Mouse (Mus musculus): ENCODE measurements around the gene Kiss1. TPM values are rescaled to one million over a fixed set of nuclear protein-coding genes. Genes with fewer than 3 reads are reported as not detected.

Kiss1 gene
- polyA plus RNA-seq, 1 experiment from 2014 or later, result not detected

DNA sequence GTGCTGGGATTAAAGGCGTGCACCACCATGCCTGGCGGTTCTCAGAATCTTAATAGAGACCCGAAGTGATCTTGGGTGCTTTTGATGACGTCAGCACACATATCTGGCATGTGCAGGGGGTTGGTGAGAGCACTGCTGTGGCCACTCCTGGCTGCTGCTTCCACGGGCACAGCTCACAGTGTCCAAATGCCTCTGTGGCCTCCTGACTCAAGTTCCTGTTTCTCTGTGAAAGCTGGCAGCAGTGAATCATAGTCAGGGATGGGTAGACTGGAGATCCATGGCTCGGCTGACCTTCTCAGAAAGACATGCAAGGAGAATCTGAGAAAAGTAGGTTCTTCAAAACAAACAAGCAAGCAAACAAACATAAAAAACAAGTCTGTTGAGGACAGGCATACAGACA is 5.9 kb upstream of the Kiss1 start:
- POLR2A ChIA-PET, result no interaction called here
- CTCF ChIA-PET, result interaction anchor here (1.1 kb wide), 1 partner anchor 18 kb away, joined by 4 read pairs; no protein-coding TSS in a partner anchor
- ATAC-seq (no peak), DNase-seq (ENCODE audit: low read depth, low spot score) (no peak)
- no peaks in the 10 kb centered on the region for H3K27me3 ChIP-seq
- in situ Hi-C loops (cut with MboI; ENCODE audit: low pct_unique_long_range_greater_than_20kb), result loop anchor here (10.0 kb wide), 1 partner anchor 289 kb away; no protein-coding TSS in a partner anchor
- TF ChIP-seq CTCF (IDR thresholded peaks at IDR 0.05), result no peak

DNA sequence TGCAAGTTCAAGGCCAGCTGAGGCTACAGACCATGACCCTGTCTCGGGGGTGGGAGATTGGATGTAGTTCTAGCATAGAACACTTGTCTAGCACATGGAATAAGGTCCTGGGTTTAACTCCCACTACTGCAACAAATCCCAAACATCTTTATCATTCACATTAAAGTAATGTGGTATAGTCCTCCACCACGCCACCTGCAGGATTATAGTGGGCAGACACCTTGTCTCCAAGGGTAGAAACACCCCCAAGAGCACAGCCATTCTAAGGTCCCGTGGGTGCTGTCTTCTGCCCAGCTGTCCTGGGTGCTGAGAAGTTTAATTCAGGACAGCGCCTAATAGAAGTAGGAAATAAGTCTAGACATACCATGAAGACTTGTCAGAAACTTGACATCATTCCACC is 5.1 kb upstream of the Kiss1 start:
- DNase-seq (ENCODE audit: low read depth, low spot score) (no peak), ATAC-seq (no peak)
- no peak for TF ChIP-seq CTCF (IDR thresholded peaks at IDR 0.05)
- POLR2A ChIA-PET, result no interaction called here
- H3K27me3 ChIP-seq, result no peaks in the 10 kb centered on the region
- CTCF ChIA-PET, result interaction anchor here (1.1 kb wide), 1 partner anchor 17 kb away, joined by 4 read pairs; no protein-coding TSS in a partner anchor
- in situ Hi-C loops (cut with MboI; ENCODE audit: low pct_unique_long_range_greater_than_20kb), result loop anchor here (10.0 kb wide), 1 partner anchor 288 kb away; no protein-coding TSS in a partner anchor

DNA sequence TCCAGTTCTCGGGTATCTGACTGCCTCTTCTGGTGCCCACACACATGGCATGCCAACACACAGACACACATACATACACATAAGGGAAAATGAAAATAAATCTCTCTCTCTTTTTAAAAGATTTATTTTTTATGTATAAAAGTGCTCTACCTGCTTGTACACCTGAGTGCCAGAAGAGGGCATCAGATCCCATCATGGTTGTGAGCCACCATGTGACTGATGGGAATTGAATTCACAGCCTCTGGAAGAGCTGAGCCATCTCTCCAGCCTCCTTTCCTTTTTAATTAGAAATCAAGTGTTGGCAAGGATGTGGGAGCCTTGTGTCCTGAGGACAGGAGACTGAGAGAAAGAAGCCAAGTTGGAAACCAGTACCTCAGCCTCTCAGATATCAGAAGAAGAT is 4.5 kb upstream of the Kiss1 start:
- ChIA-PET POLR2A (no interaction called here), CTCF (no interaction called here)
- no peak for TF ChIP-seq CTCF (IDR thresholded peaks at IDR 0.05)
- H3K27me3 ChIP-seq, result no peaks in the 10 kb centered on the region
- DNase-seq (ENCODE audit: low read depth, low spot score) (no peak), ATAC-seq (no peak)
- in situ Hi-C loops (cut with MboI; ENCODE audit: low pct_unique_long_range_greater_than_20kb), result loop anchor here (10.0 kb wide), 1 partner anchor 288 kb away; no protein-coding TSS in a partner anchor

DNA sequence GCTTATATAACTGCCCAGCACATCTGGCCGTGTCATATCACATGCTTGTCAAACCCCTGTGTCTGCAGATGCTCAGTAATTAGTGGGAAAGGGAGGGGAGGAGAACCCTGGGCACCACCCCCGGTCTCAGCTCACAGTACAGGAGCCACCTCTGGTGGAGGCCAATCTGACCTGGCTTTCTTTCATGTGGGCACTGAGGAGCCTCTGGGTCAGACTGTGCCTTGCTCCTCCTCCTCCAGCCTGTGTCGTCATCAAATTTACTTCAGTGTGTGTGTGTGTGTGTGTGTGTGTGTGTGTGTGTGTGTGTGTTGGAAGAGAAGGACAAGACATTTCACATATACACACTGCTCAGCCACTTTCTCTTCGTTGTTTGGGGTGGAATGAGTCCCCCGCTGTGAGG is 1.7 kb downstream of the Kiss1 start:
- CTCF ChIA-PET, result interaction anchor here (0.8 kb wide), 1 partner anchor 30 kb away, joined by 3 read pairs; no protein-coding TSS in a partner anchor
- no peak for DNase-seq (ENCODE audit: low read depth, low spot score)

DNA sequence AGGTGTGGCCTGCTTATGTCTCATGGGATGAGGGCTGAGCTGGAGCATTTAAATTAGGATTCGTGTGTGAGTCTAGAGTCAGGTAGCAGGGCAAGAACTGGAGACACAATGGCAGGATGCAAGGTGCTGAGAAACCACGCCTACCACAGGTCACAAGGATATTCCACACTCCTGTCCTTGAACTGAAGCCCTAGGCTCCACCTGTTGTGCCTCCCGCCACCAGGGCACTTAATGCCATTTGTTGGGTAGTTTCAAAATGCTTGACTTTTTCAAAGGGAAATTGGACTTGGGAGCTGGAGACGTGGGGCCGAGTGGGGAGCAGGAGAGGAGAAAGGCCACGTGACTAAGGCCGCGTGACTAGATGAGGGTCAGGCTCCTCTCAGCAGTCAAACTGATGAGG is 4.3 kb downstream of the Kiss1 start:
- peaks cover 24% of the 10 kb centered on the region for H3K27me3 ChIP-seq
- ATAC-seq (no peak), DNase-seq (ENCODE audit: low read depth, low spot score) (no peak)
- ChIA-PET CTCF (no interaction called here), POLR2A (interaction anchor here (0.6 kb wide), 1 partner anchor 181 kb away, joined by 3 read pairs; no protein-coding TSS in a partner anchor)
- in situ Hi-C loops (cut with MboI; ENCODE audit: low pct_unique_long_range_greater_than_20kb), result no loop called here
- no peak for TF ChIP-seq CTCF (IDR thresholded peaks at IDR 0.05)

More for the DNA sequence above, 1.7 kb downstream of the Kiss1 start:
- ATAC-seq, result no peak
- in situ Hi-C loops (cut with MboI; ENCODE audit: low pct_unique_long_range_greater_than_20kb), result no loop called here
- peaks cover 2% of the 10 kb centered on the region for H3K27me3 ChIP-seq
- POLR2A ChIA-PET, result no interaction called here
- TF ChIP-seq CTCF (IDR thresholded peaks at IDR 0.05), result no peak

DNA sequence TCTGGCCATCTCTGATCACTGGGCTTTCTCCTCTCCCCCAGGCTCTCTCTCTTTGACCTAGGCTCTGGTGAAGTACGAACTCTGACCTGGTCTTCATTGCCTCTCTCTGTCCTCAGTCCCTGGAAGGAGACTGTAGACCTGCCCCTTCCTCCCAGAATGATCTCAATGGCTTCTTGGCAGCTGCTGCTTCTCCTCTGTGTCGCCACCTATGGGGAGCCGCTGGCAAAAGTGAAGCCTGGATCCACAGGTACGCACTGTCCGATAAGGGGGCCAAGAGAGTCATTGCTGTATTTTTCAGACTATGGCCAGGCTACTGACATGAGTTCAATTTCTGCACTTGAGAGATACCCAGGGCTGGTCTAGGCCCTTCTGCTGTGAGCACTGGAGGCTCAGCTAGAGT is 5.4 kb downstream of the Kiss1 start:
- ChIA-PET CTCF (no interaction called here), POLR2A (no interaction called here)
- in situ Hi-C loops (cut with MboI; ENCODE audit: low pct_unique_long_range_greater_than_20kb), result no loop called here
- ATAC-seq, result no peak
- H3K27me3 ChIP-seq, result peaks cover 26% of the 10 kb centered on the region
- DNase-seq (ENCODE audit: low read depth, low spot score), result no peak
- no peak for TF ChIP-seq CTCF (IDR thresholded peaks at IDR 0.05)

DNA sequence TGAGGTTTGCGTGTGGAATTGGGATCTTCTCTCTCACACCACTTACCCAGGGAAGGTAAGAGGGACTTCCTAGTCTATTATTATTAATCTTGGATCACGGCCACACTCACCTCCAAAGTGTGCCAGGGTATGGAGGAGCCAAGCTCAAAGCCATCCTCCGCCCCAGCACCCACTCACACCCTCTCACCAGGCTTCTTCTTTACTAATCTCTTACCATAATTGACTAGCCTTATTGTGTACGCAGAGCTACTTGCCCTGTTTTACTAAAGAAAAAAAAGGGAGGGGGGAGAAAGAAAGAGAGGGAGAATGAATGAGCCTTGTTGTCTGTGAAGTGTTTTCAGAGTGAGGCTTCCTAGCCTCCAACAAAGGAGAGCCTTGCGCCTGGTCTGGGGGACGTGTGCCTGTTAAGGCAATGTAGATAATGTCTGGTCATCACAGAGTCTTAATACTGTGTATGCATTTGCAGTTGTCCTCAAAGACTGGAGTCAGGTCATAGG is 6.7 kb downstream of the Kiss1 start:
- in situ Hi-C loops (cut with MboI; ENCODE audit: low pct_unique_long_range_greater_than_20kb), result no loop called here
- H3K27me3 ChIP-seq, result peaks cover 31% of the 10 kb centered on the region
- ChIA-PET POLR2A (interaction anchor here (1.8 kb wide), 1 partner anchor 9 kb away, joined by 3 read pairs; no protein-coding TSS in a partner anchor), CTCF (no interaction called here)
- DNase-seq (ENCODE audit: low read depth, low spot score) (no peak), ATAC-seq (no peak)
- TF ChIP-seq CTCF (IDR thresholded peaks at IDR 0.05), result no peak

DNA sequence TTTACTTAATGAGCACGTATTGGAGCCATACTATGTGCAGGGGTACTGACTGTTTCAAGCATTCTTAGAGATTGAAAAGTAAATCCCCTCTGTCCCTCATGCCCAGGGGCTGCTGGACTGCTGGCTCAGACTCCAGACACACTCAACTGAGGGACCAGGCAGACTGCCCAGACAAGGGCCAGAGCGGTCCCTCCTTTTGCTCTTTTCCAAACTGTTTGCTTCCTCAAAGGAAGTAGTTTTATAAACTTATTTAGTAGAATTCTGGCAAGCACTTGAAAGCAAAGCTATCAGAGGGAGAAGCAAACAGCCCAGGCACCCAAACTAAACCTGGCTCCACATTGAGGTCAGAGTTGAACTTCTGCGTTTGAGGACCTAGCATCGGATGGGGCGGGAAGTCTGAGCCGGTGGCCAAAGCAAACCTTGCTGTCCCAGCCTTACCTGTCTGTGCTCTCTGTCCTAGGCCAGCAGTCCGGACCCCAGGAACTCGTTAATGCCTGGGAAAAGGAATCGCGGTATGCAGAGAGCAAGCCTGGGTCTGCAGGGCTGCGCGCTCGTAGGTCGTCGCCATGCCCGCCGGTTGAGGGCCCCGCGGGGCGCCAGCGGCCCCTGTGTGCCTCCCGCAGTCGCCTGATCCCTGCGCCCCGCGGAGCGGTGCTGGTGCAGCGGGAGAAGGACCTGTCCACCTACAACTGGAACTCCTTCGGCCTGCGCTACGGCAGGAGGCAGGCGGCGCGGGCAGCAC is 7.4 kb downstream of the Kiss1 start:
- no peak for ATAC-seq
- CTCF ChIA-PET, result no interaction called here
- peaks cover 35% of the 10 kb centered on the region for H3K27me3 ChIP-seq
- no peak for DNase-seq (ENCODE audit: low read depth, low spot score)
- POLR2A ChIA-PET, result interaction anchor here (1.8 kb wide), 1 partner anchor 8 kb away, joined by 3 read pairs; no protein-coding TSS in a partner anchor
- no peak for TF ChIP-seq CTCF (IDR thresholded peaks at IDR 0.05)
- in situ Hi-C loops (cut with MboI; ENCODE audit: low pct_unique_long_range_greater_than_20kb), result no loop called here

DNA sequence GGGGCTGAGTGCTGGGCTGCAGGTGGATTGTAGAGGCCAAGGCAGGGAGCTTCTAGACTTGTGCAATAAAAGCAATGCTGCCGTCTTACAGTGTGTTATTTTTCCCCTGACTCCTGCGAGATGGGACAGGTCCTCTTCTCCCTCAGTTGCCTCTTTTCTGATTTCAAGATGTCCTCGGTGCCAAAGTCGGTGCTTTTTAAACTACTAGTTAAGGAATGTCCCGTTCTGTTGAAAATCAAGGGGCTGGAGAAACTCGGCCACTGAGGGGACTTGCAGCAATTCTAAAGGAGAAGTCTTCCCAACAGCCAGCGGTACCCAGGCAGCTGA is 7.9 kb downstream of the Kiss1 start:
- no peak for DNase-seq (ENCODE audit: low read depth, low spot score)
- in situ Hi-C loops (cut with MboI; ENCODE audit: low pct_unique_long_range_greater_than_20kb), result no loop called here
- no peak for TF ChIP-seq CTCF (IDR thresholded peaks at IDR 0.05)
- H3K27me3 ChIP-seq, result peaks cover 38% of the 10 kb centered on the region
- no peak for ATAC-seq
- CTCF ChIA-PET, result no interaction called here
- POLR2A ChIA-PET, result interaction anchor here (1.8 kb wide), 1 partner anchor 8 kb away, joined by 3 read pairs; no protein-coding TSS in a partner anchor

DNA sequence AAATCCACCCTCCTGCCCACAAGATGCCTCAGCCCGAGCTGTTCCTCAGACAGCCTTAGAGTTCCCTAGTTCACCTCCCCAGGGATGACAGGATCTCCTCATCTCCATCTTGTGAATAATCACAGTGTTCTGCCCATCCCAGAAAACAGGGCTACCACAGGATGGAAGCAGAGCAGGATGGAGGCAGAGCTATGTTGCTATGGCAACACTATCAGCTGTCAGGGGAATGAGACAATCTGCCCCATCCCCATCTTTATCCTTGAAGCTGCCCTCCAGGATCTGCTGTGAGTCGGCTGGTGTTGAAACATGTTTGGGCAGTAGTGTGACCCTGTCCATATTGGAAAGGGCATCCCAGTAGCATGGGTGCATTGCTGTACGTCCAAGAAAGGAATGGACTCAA is 9.5 kb downstream of the Kiss1 start:
- in situ Hi-C loops (cut with MboI; ENCODE audit: low pct_unique_long_range_greater_than_20kb), result no loop called here
- ATAC-seq, result no peak
- TF ChIP-seq CTCF (IDR thresholded peaks at IDR 0.05), result no peak
- CTCF ChIA-PET, result interaction anchor here (1.3 kb wide), 1 partner anchor 49 kb away, joined by 3 read pairs; no protein-coding TSS in a partner anchor
- DNase-seq (ENCODE audit: low read depth, low spot score), result no peak
- POLR2A ChIA-PET, result no interaction called here
- peaks cover 46% of the 10 kb centered on the region for H3K27me3 ChIP-seq

DNA sequence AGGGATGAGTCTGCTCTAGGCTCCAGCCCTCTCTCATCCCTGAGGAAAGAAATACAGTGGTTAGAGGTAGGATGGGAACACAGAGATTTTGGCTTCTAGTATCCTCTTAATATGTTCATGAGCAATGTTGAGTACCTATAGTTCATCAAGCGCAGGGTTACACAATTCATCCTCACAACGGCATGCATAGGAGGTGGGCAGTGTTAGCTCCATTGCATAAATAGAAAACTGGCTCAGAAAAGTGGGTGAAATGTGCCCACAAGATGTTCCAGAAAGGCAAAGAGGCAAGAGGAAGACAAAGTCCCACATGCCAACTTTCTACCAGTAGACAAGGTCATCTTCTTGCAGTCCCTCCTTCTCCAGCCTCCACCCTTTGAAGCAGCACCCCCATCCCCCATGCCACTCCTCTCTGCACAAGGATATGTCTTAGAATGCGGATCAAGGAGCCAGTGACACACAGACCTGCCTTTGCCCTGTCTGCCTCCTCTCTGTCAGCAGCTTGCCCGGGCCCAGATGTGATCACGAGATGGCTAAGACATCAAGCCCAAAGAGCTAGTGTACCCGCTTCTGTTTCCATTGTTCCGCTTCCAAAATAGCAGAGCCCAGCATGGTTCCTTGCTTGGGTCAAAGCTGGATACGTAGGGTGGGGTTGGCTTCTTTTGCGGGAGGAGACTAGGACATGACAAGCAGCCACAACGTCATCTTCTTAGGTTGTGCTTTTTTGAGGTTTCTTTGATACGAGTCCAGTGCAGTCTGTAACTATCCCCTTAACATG is 11.2 kb downstream of the Kiss1 start:
- DNase-seq (ENCODE audit: low read depth, low spot score), result no peak
- H3K27me3 ChIP-seq, result peaks cover 57% of the 10 kb centered on the region
- POLR2A ChIA-PET, result no interaction called here
- in situ Hi-C loops (cut with MboI; ENCODE audit: low pct_unique_long_range_greater_than_20kb), result no loop called here
- ATAC-seq, result no peak
- no peak for TF ChIP-seq CTCF (IDR thresholded peaks at IDR 0.05)
- CTCF ChIA-PET, result interaction anchor here (1.3 to 1.5 kb wide), 2 partner anchors 17 to 48 kb away, joined by 3 to 4 read pairs; no protein-coding TSS in a partner anchor
